Mouse (Mus musculus): ENCODE measurements around the gene Brinp3. TPM values are rescaled to one million over a fixed set of nuclear protein-coding genes. Genes with fewer than 3 reads are reported as not detected.

Gene Brinp3
- total RNA-seq, 2 experiments from 2014 or later, result not detected

DNA sequence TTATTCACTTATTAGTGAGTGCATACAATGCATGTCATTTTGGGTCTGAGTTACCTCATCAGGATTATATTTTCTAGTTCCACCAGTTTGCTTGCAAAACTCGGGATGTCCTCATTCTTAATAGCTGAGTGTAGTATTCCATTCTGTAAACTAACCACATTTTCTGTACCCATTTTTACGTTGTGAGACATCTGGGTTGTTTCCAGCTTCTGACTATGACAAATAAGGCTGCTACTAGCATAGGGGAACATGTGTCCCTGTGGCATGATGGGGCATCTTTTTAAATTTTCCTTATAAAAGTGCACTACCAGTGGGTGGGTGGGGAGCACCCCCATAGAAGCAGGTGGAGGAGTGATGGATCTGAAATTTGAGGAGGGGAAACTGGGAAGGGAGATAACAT is 292.7 kb downstream of the Brinp3 start:
- intact Hi-C loops (cut with DNase I), result no loop called here
- no peak for DNase-seq

DNA sequence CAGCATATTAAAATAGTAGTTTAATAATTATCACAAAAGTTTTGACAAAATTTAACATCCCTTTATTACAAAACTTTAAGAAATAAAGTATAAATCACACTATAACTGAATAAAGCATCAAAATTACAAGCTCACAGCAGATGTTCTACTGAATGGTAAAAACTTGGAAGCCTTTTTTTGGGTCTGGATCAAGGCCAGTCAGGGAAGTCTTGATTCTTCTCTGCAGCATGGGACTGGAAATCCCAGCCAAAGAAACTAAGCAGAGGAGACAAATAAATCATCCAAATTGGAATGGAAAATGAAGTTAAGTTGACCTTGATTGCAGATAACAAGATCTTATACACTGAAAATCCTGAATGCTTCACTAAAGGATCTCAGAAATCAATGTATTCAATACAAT is 298.3 kb downstream of the Brinp3 start:
- peak; percentile 22 to 25 for DNase-seq
- intact Hi-C loops (cut with DNase I), result no loop called here

DNA sequence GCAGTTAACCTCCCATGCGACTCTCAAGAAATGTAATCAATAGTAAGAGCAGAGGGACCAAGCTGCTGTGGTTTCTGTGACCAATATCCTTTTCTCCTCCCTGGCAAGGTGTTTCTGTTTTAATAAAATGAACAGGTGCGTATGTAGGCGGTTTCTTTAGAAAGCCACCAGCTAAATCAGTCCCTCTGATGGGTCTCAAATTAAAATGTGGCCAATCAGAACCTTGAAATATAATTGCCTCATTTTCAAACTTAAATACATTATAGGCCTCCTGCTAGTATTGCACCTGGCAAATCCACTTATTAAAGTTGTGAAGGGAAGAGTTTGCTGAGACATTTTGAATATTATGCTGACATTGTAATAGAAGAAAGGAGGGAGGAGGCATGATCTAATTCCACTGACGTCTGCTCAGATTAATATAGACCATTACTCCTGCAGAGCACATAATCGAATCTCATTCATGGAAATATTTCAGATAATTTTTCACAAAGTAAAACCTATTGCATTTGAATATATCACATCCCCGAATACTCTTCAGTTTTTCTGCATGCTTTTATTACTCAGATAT is 305.5 kb downstream of the Brinp3 start:
- DNase-seq, result no peak
- intact Hi-C loops (cut with DNase I), result no loop called here

DNA sequence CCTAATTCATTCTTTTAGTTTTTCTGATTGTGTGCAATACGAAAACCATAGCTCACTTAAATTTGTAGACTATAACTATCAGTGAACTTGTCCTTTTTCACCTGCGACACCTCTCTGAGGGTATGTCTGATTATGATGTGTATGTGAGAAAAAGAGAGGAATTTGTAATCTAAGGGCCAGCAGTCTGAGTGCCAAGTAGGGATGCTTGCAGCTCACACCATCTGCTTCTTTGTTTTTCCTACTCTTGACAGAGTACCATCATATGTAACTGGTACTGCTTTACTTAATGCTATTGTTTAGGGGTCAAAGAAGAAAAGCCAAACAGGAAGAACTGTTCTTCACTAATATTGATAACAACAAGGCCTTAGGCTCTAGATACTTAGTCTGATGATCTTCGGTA is 307.3 kb downstream of the Brinp3 start:
- intact Hi-C loops (cut with DNase I), result no loop called here
- DNase-seq, result no peak

DNA sequence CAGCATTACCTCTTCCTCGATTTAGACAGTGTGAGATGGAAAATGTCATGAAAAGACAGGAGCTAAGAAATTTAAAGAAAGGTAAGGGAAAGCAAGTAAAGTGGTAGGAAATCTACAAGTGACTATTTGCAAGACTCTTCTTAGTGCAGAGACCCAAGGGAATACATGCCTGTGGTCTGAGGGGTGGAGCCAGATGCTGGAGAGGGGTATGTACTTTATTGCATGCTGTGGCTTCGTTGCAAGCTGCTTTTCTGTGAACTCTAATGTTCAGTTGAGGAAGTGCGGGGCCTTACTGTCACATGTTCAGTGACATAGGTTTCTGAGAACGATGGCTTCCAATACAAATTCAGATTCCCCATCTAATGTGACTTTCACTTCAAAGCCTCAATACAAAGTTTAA is 313.2 kb downstream of the Brinp3 start:
- intact Hi-C loops (cut with DNase I), result no loop called here
- DNase-seq, result no peak

DNA sequence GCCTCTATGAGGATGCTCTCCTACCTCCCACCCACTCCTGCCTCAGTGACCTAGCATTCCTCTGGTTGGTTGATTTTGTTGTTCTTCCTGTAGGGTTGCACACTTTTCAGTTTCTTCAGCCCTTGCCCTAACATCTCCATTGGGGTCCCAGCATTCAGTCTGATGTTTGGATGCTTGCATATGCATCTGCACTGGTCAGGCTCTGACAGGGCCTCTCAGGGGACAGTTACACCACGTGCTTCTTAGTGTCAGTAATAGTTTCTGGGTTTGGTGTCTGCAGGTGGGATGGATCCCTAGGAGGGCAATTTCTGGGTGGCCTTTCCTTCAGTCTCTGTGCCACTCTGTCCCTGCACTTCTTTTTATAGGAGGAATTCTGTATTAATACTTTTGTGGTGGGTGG is 339.3 kb downstream of the Brinp3 start:
- intact Hi-C loops (cut with DNase I), result no loop called here
- DNase-seq, result no peak

DNA sequence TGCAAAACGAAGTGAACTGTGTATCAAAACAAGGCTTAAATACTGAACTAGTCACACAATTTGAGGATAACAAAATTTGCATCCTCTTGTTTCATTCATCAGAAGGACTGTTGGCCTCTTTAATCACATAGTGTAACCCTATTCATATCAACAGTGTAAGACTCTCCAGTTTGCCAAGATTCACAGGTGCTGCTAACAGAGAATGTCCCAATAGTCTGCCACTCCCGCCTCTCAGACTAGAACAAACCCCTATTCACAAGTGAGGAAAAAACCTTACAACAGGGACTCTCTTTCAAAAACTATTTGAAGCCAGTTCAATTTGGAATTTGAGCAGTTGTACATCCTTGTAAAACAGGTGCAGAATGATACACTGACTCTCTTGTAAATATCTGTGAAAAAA is 349.5 kb downstream of the Brinp3 start:
- intact Hi-C loops (cut with DNase I), result no loop called here
- no peak for DNase-seq

DNA sequence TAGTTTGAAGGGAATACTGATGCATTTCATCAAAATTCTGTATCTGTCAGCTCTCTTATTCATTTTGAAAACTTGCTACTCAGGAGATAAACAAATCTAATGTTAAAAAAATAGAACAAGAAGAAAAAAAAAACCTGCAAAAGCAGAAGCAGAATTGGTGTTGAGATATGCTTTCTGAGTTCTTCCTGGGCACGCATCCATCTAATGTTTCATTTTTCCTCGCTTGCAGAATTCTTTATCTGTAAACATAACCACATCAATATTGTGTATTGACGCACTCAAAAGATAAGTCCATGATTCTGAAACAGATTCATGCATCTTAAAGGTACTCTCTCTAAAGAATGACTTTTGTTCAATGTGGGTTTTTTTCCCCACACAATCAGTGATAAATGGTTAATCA is 354.3 kb downstream of the Brinp3 start:
- no peak for DNase-seq
- intact Hi-C loops (cut with DNase I), result no loop called here

DNA sequence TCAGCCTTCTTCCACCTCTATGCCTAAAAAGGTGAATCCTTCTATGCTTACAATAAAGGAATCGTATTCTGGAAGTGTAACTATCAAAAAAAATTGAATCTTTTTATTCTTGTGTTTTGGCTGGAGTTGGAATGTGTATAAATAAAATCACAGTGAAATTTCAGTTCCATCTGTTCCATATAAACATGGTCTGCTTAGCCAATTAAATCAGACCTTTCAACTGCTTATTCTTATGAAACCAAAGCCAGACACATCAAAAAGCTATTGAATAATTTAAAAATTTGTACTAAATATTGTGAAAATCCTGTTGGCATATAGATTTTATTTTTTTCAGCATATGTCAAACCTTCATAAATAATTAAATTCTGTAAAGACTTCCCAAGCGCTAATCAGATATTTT is 355.6 kb downstream of the Brinp3 start:
- intact Hi-C loops (cut with DNase I), result no loop called here
- DNase-seq, result no peak

DNA sequence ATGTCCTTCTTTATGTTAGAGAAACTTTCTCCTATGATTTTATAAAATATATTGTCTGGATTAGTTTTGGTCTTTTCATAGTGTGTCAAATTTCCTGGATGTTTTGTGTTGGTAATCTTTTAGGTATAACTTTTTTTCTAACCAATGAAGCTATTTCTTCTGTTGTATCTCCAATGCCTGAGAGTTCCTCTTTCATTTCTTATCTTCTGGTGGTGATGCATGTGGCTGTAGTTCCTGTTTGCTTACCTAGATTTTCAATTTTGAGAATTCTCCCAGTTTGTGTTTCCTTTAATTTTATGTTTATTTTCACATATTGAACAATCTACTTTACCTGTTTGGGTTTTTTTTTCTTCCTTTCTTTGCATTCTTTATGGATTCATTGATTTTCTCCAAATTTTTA is 404.1 kb downstream of the Brinp3 start:
- DNase-seq, result no peak
- intact Hi-C loops (cut with DNase I), result no loop called here

DNA sequence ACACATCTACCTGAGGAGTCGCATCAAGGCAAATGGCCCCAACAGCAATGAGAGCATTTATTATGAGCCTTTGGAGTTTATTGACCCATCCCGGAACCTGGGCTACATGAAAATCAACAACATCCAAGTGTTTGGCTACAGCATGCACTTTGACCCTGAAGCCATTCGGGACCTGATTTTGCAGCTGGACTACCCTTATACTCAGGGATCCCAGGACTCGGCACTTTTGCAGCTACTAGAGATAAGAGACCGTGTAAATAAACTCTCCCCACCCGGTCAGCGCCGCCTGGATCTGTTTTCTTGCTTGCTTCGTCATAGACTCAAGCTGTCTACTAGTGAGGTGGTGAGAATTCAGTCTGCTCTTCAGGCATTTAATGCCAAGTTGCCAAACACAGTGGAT is 407.1 kb downstream of the Brinp3 start:
- no peak for DNase-seq
- intact Hi-C loops (cut with DNase I), result no loop called here

DNA sequence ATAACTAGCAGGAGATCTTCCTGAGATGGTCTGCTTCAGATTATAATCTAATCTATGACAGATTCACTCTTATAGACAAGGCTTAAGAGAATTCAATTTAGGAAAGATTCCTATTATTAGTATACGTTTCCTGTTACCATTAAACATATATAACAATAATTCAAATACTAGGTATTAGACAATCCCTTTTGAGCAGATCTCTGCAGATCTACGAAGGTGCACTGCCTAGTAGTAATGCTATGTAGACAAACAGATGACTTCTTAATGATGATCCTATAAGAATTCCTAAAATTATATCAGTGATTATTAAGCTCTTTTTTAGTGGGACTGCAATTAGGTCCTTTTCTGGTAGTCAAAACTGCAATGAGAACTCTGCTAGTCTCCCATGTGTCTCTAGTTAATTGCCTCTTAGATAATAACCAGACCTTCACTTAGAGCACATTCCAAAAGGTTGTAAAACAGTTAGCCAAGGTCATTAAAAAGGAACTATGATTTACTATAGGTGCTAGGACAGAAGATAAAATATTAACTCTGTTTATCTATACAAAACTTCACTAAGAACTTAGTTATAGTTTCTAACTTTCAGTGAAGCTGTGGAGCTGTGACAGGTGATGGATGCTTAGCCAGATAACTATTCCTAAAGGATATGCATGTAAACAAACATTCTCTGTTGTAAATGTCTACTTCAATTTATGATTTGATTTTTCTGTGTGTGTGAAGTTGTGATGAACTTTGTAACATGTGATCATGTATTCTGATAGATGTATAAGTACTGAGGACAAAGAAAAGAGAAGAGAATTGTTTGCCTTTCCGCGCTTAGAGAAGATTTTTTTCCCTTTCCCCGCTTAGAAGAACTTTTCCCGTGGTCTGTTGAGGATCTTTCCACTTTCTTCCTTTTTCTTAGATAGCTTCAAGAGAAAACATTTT is 445.2 kb downstream of the Brinp3 start:
- intact Hi-C loops (cut with DNase I), result no loop called here
- DNase-seq, result no peak
